Mouse (Mus musculus) CH12.LX (cell line): ENCODE measurements around the gene 1700020L24Rik.

Experiments
- CHD1 ChIP-seq: IDR thresholded peaks from 2 replicates; pipeline ENCODE4 v1.6.1; 2012; ENCODE audit warnings: low read depth, low read length, improper control_type of control experiment, inconsistent platforms
- ELF1 ChIP-seq: IDR thresholded peaks from 2 replicates; pipeline ENCODE4 v1.6.1; 2014; ENCODE audit warnings: low read depth, mild to moderate bottlenecking, inconsistent platforms, low read length, improper control_type of control experiment
- GABPA ChIP-seq: IDR thresholded peaks from 2 replicates; pipeline ENCODE4 v1.6.1; 2012; ENCODE audit warnings: low read depth, low read length, improper control_type of control experiment, inconsistent platforms; ENCODE audit not compliant: insufficient replicate concordance
- JUN ChIP-seq: IDR thresholded peaks from 2 replicates; pipeline ENCODE4 v1.6.1; 2011; ENCODE audit warnings: low read depth, mild to moderate bottlenecking, low read length, improper control_type of control experiment, moderate library complexity; ENCODE audit not compliant: insufficient read depth
- MAX ChIP-seq: IDR thresholded peaks from 2 replicates; pipeline ENCODE4 v1.6.1; 2011; ENCODE audit warnings: low read length, improper control_type of control experiment
- MXI1 ChIP-seq: IDR thresholded peaks from 2 replicates; pipeline ENCODE4 v1.6.1; 2011; ENCODE audit warnings: mild to moderate bottlenecking, low read depth, low read length, improper control_type of control experiment
- USF1 ChIP-seq: IDR thresholded peaks from 2 replicates; pipeline ENCODE4 v1.6.1; 2014; ENCODE audit warnings: low read depth, mild to moderate bottlenecking, inconsistent platforms, low read length, improper control_type of control experiment
- ZMIZ1 ChIP-seq: IDR thresholded peaks from 2 replicates; pipeline ENCODE4 v1.6.1; 2012; ENCODE audit warnings: low read depth, mild to moderate bottlenecking, inconsistent platforms, low read length, improper control_type of control experiment

DNA sequence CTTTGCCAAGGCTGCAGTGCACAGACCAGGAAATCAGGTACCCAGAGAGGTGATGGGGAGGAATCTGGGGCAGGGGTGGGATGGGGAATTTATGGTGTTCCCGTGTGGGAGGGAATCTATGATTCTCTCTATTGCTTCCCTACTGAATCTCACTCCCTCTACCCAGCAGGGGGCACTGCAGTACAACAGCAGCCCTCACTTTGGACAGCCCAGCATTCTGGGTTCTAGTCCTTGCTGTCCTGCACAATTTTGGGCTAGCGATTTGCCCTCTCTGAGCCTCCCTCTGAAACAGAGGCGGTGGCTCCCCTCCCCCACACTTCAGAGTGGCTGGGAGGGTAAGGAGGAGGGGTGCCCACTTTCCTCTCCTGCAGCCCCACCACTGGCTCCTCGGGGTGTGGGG is 17.1 kb upstream of the 1700020L24Rik start:
- TF ChIP-seq ELF1 (no peak), CHD1 (no peak), MXI1 (no peak), USF1 (no peak), JUN (no peak), GABPA (no peak), ZMIZ1 (no peak), MAX (no peak)
